Mouse (Mus musculus) T-helper 1 cell (primary cell): ENCODE data around the gene Xylt1.

Experiments
- in situ Hi-C: fragments of 300-600 bp; cut with MboI, MseI; formaldehyde crosslinking; loops from one replicate; pipeline ENCODE4 v1.15.1; 2025; ENCODE audit warnings: high pct_unique_total_duplicates

Xylt1 gene

GRCm38 (mm10) chr7:117686120-117686996, 305.6 kb downstream of the Xylt1 start:
- in situ Hi-C loops = no loop called here

- in situ Hi-C loops = no loop called here
These were observed 306.2 kb downstream of the Xylt1 start for GRCm38 (mm10) chr7:117686997-117687302.

- in situ Hi-C loops = no loop called here
These were observed 314.8 kb downstream of the Xylt1 start for GRCm38 (mm10) chr7:117695612-117696011.

GRCm38 (mm10) chr7:117697681-117698080, 316.9 kb downstream of the Xylt1 start:
- in situ Hi-C loops = no loop called here

- in situ Hi-C loops = no loop called here
These were observed 317.9 kb downstream of the Xylt1 start for GRCm38 (mm10) chr7:117698551-117699114.

- in situ Hi-C loops = no loop called here
These were observed 318.7 kb downstream of the Xylt1 start for GRCm38 (mm10) chr7:117699343-117699985.

GRCm38 (mm10) chr7:117700066-117700465, 319.3 kb downstream of the Xylt1 start:
- in situ Hi-C loops = no loop called here

GRCm38 (mm10) chr7:117709901-117710607, 329.3 kb downstream of the Xylt1 start:
- in situ Hi-C loops = loop anchor here (10.0 kb wide), 1 partner anchor 345 kb away; no protein-coding TSS in a partner anchor

GRCm38 (mm10) chr7:117716876-117717408, 336.2 kb downstream of the Xylt1 start:
- in situ Hi-C loops = loop anchor here (10.0 kb wide), 1 partner anchor 338 kb away; no protein-coding TSS in a partner anchor

- in situ Hi-C loops = no loop called here
These were observed 339.6 kb downstream of the Xylt1 start for GRCm38 (mm10) chr7:117720426-117720825.
